Mouse (Mus musculus): ENCODE results near the gene Carmil1. TPM values are rescaled to one million over a fixed set of nuclear protein-coding genes. Genes with fewer than 3 reads are reported as not detected.

Gene Carmil1
- polyA plus RNA-seq, 1 experiment from 2014 or later: 51.7 TPM

DNA sequence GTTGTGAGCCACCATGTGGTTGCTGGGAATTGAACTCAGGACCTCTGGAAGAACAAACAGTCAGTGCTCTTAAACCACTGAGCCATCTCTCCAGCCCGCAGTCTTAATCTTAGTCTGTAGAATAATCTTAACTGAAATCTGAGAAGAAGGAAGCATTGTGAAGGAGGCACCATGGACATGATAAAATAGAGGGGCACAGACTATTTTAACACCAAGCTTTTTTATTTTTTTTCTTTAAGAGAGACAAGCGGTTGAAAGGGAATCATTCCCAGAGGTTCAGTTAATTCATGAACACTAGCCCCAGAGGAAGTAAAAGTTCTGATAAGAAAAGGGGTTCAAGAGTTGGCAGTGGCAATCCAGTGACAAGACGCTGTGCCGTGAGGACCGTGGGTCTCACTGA, 15.8 kb downstream of the Carmil1 start:
- Histone ChIP-seq H3K27ac (ENCODE audit: low read length) (no peak overlapping the region), H3K9me3 (ENCODE audit: control insufficient read depth, low read length) (no peaks in the 10 kb centered on the region), H3K4me1 (replicated peaks; ENCODE audit: control insufficient read depth, insufficient read depth, low read length) (peaks cover 12% of the 10 kb centered on the region), H3K36me3 (ENCODE audit: control insufficient read depth, insufficient read depth, low read length) (no peaks in the 10 kb centered on the region), H3K27me3 (ENCODE audit: control insufficient read depth, insufficient read depth, low read depth, low read length) (no peaks in the 10 kb centered on the region), H3K4me3 (ENCODE audit: low read length) (no peak overlapping the region), H3K4me2 (ENCODE audit: low read depth, low read length) (no peak overlapping the region), H3K9ac (ENCODE audit: low read length) (no peak overlapping the region)
- 59% methylated on average over 5 of the region's 5 CpGs for WGBS
- no peak for ATAC-seq (ENCODE audit: low read depth)

DNA sequence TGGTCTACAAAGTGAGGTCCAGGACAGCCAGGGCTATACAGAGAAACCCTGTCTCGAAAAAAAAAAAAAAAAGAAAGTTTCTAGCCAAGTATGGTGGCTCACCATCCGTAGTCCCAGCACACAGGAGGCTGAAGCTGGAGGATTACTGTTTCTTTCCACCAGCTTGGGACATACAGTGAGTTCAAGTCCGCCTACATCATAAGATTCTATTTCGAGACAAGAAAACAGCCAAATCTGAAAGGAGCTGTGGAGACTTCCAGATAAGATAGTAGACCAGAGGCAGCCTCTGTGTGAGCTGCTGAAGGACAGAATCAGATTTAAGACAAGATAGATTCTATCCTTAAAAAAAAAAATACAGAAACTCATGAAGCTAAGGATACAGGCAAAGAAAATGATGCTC, 17.0 kb downstream of the Carmil1 start:
- 86% methylated on average over 4 of the region's 4 CpGs for WGBS

DNA sequence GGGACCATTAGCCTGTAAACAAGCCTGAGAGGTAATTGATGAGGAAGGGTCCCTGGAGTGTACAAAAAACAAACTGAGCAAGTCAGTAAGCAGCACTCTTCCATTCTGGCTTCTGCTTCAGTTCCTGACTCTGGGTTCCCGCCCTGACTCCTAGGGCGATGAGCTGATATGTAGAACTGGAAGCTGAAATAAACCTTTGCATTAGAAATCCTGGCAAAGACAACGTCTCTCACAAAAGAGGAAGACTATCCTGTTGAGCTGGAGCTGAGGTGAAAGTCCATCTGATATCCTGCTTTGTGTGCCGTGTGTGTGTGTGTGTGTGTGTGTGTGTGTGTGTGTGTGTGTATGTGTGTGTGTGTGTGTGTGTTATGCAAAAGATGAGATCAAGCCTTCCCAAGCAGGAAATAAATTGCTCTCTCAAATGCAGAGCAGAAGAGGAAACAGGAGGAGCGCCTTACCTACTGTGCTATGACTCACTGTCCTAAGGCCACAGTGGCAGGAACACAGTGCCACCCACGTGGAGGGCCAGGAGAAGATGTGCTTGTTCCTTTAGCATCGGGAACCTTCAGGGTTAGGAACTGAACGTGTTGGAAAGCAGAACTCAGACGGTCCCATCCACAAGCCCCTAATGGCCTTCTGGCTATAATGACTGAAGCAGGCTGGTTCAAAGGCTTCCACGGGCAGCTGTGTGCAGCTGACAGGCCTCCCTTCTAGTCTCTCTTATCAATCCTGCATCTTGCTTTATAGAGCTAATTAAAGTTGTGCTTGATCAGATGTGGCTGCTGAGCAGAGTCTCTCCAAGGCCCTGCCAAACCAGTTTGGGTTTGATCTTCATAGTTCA, 19.6 kb downstream of the Carmil1 start:
- Histone ChIP-seq H3K9me3 (ENCODE audit: control insufficient read depth, low read length) (no peaks in the 10 kb centered on the region), H3K4me2 (ENCODE audit: low read depth, low read length) (no peak overlapping the region), H3K36me3 (ENCODE audit: control insufficient read depth, insufficient read depth, low read length) (no peaks in the 10 kb centered on the region), H3K27ac (ENCODE audit: low read length) (no peak overlapping the region), H3K4me3 (ENCODE audit: low read length) (no peak overlapping the region), H3K9ac (ENCODE audit: low read length) (no peak overlapping the region), H3K4me1 (replicated peaks; ENCODE audit: control insufficient read depth, insufficient read depth, low read length) (peaks cover 6% of the 10 kb centered on the region), H3K27me3 (ENCODE audit: control insufficient read depth, insufficient read depth, low read depth, low read length) (no peaks in the 10 kb centered on the region)
- ATAC-seq (ENCODE audit: low read depth): peak; percentile 54
- WGBS: 49% methylated on average over 10 of the region's 10 CpGs

More for the DNA sequence above, 17.0 kb downstream of the Carmil1 start:
- Histone ChIP-seq H3K4me1 (replicated peaks; ENCODE audit: control insufficient read depth, insufficient read depth, low read length) (peaks cover 4% of the 10 kb centered on the region), H3K4me3 (ENCODE audit: low read length) (no peak overlapping the region), H3K27ac (ENCODE audit: low read length) (no peak overlapping the region), H3K36me3 (ENCODE audit: control insufficient read depth, insufficient read depth, low read length) (no peaks in the 10 kb centered on the region), H3K4me2 (ENCODE audit: low read depth, low read length) (no peak overlapping the region), H3K9me3 (ENCODE audit: control insufficient read depth, low read length) (no peaks in the 10 kb centered on the region), H3K9ac (ENCODE audit: low read length) (no peak overlapping the region), H3K27me3 (ENCODE audit: control insufficient read depth, insufficient read depth, low read depth, low read length) (no peaks in the 10 kb centered on the region)
- ATAC-seq (ENCODE audit: low read depth): no peak

DNA sequence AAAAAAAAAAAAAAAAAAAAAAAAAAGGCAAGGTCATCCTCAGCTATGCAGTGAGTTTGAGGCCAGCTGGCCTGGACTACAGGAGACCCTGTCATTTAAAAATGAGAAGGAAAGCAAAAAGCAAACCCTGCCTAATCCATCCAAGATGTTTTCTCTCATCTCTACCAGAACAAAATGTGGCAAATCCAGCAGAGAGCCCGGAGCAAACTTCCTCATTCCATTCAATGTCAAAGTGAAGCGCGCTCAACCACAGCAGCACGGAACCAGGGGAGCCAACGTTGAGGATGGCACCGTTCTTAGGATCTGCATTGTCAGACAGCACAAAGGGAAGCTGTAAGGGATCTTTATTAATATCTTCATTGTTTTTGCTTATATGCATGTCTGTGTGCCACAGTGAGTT, 22.8 kb downstream of the Carmil1 start:
- Histone ChIP-seq H3K9me3 (ENCODE audit: control insufficient read depth, low read length) (no peaks in the 10 kb centered on the region), H3K4me1 (replicated peaks; ENCODE audit: control insufficient read depth, insufficient read depth, low read length) (peaks cover 16% of the 10 kb centered on the region), H3K4me3 (ENCODE audit: low read length) (no peak overlapping the region), H3K27ac (ENCODE audit: low read length) (no peak overlapping the region), H3K36me3 (ENCODE audit: control insufficient read depth, insufficient read depth, low read length) (no peaks in the 10 kb centered on the region), H3K27me3 (ENCODE audit: control insufficient read depth, insufficient read depth, low read depth, low read length) (no peaks in the 10 kb centered on the region), H3K4me2 (ENCODE audit: low read depth, low read length) (no peak overlapping the region), H3K9ac (ENCODE audit: low read length) (no peak overlapping the region)
- 0 out of 2 replicates have a peak, but pooled peaks have one; percentile 15 for ATAC-seq (ENCODE audit: low read depth)
- 72% methylated on average over 6 of the region's 6 CpGs for WGBS

DNA sequence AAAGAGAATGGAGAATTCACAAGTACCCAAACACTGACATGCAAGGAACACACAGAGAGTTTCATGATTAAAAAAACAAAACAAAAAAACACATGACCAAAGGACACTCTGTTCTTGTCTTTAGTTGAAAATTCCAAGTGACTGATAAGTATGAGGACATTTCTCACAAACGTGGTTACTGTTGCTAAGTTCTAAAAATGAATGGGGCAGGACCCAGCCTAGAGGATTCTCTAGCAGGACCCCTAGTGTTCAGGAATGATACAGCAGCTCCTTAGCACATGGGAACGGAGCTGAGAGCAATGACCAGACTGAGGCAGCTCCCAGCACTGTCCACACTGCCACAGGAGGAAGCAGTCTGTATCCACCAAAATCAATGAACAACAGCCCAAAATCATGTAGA, 26.6 kb downstream of the Carmil1 start:
- Histone ChIP-seq H3K4me3 (ENCODE audit: low read length) (no peak overlapping the region), H3K9ac (ENCODE audit: low read length) (no peak overlapping the region), H3K4me1 (replicated peaks; ENCODE audit: control insufficient read depth, insufficient read depth, low read length) (peaks cover 16% of the 10 kb centered on the region), H3K4me2 (ENCODE audit: low read depth, low read length) (no peak overlapping the region), H3K27me3 (ENCODE audit: control insufficient read depth, insufficient read depth, low read depth, low read length) (no peaks in the 10 kb centered on the region), H3K36me3 (ENCODE audit: control insufficient read depth, insufficient read depth, low read length) (no peaks in the 10 kb centered on the region), H3K9me3 (ENCODE audit: control insufficient read depth, low read length) (no peaks in the 10 kb centered on the region), H3K27ac (ENCODE audit: low read length) (no peak overlapping the region; the same call in 1 of the 2 replicates)
- ATAC-seq (ENCODE audit: low read depth): peak; percentile 77
- whole genome bisulfite sequencing: 13% methylated on average over 2 of the region's 2 CpGs

DNA sequence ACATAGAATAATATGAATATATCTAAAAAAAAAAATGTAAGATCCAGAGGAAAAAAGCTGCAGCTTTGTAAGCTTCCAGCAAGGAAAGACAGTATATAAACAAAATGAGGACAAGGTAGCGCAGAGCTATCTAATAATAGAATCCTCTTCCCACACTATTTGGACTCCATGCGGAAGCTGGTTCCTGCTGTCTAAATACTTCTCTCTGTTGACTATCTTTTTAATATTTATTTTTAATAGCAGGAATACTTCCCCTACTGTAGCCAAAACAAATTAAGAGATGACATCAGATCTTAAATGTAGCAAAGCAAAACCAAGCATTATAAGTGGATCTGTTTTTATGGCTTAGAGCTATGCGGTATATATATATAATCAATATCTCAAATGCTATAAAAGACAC, 27.0 kb downstream of the Carmil1 start:
- Histone ChIP-seq H3K4me3 (ENCODE audit: low read length) (no peak overlapping the region), H3K4me1 (replicated peaks; ENCODE audit: control insufficient read depth, insufficient read depth, low read length) (peaks cover 16% of the 10 kb centered on the region), H3K27ac (ENCODE audit: low read length) (no peak overlapping the region), H3K9me3 (ENCODE audit: control insufficient read depth, low read length) (no peaks in the 10 kb centered on the region), H3K36me3 (ENCODE audit: control insufficient read depth, insufficient read depth, low read length) (no peaks in the 10 kb centered on the region), H3K9ac (ENCODE audit: low read length) (no peak overlapping the region), H3K27me3 (ENCODE audit: control insufficient read depth, insufficient read depth, low read depth, low read length) (no peaks in the 10 kb centered on the region), H3K4me2 (ENCODE audit: low read depth, low read length) (no peak overlapping the region)
- WGBS: 64% methylated on average over 3 of the region's 3 CpGs
- no peak for ATAC-seq (ENCODE audit: low read depth)

DNA sequence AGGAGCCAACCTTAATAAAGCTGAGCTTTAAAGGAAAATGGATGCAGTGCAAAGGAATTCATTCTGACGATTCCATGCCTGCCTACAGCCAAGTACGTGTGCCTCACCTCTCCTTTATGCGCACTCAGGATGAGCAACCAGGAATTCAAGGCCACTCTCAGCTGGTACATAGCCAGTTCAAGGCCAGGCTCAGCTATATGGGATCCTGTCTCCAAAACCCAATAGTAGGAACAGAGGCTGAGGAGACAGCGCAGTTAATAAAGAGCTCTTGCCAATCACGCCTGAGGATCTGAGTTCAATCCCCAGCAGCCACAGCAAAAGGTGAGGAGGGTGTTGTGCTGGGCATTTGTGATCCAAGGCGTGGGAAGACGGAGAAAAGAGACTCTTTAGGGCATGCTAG, 29.4 kb downstream of the Carmil1 start:
- H3K27ac ChIP-seq (ENCODE audit: low read length): no peak overlapping the region
- ATAC-seq (ENCODE audit: low read depth): no peak
- H3K36me3 ChIP-seq (ENCODE audit: control insufficient read depth, insufficient read depth, low read length): no peaks in the 10 kb centered on the region
- no peak overlapping the region for H3K4me3 ChIP-seq (ENCODE audit: low read length)
- H3K9me3 ChIP-seq (ENCODE audit: control insufficient read depth, low read length): no peaks in the 10 kb centered on the region
- 82% methylated on average over 7 of the region's 7 CpGs for WGBS
- H3K27me3 ChIP-seq (ENCODE audit: control insufficient read depth, insufficient read depth, low read depth, low read length): no peaks in the 10 kb centered on the region
- no peak overlapping the region for H3K4me2 ChIP-seq (ENCODE audit: low read depth, low read length)
- no peak overlapping the region for H3K9ac ChIP-seq (ENCODE audit: low read length)
- peaks cover 30% of the 10 kb centered on the region for H3K4me1 ChIP-seq (replicated peaks; ENCODE audit: control insufficient read depth, insufficient read depth, low read length)

DNA sequence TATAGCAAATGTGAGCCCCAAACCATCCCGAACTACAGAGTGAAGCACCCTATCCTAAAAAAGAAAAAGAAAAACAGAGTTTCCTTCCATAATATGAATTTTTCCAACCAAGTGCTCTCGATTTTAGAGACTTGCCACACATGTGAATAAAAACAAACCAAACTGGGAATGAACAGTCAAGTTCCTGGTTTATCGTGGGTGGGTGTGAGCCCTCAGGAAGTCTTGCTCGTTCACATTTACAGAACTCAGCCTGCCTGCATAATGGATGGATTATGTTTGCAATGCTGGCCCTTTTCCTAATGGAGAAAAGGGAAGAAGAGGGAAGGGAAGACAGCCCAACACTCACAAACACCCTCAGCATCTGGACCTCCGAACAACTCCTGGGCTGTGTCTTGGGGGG, 32.7 kb downstream of the Carmil1 start:
- no peak overlapping the region for H3K9ac ChIP-seq (ENCODE audit: low read length)
- no peak overlapping the region for H3K4me3 ChIP-seq (ENCODE audit: low read length)
- peak overlapping the region; percentile 72 for H3K27ac ChIP-seq (ENCODE audit: low read length)
- peaks cover 30% of the 10 kb centered on the region for H3K4me1 ChIP-seq (replicated peaks; ENCODE audit: control insufficient read depth, insufficient read depth, low read length)
- no peaks in the 10 kb centered on the region for H3K9me3 ChIP-seq (ENCODE audit: control insufficient read depth, low read length)
- WGBS: 54% methylated on average over 5 of the region's 5 CpGs
- H3K4me2 ChIP-seq (ENCODE audit: low read depth, low read length): no peak overlapping the region
- no peak for ATAC-seq (ENCODE audit: low read depth)
- no peaks in the 10 kb centered on the region for H3K27me3 ChIP-seq (ENCODE audit: control insufficient read depth, insufficient read depth, low read depth, low read length)
- no peaks in the 10 kb centered on the region for H3K36me3 ChIP-seq (ENCODE audit: control insufficient read depth, insufficient read depth, low read length)

DNA sequence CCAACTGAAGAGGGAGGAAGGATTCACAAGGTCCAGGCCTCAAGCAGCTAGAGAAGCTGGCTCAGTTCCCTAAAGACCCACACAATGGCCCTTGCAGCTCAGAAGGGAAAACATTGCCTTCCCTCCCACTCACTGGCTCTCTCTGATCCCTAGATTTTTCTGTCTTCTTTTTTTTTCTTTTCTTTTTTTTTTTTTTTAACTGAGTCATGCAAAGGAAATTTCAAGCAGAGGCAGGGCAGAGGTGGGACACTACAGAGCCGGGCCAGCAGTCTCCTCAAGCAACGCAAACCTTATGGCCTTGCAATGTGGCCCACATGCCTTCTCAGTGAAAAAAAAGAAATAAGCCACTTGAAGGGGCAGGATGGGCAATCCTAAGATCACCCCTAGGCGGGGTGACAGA, 33.2 kb downstream of the Carmil1 start:
- no peaks in the 10 kb centered on the region for H3K36me3 ChIP-seq (ENCODE audit: control insufficient read depth, insufficient read depth, low read length)
- H3K4me3 ChIP-seq (ENCODE audit: low read length): no peak overlapping the region
- H3K4me1 ChIP-seq (replicated peaks; ENCODE audit: control insufficient read depth, insufficient read depth, low read length): peaks cover 34% of the 10 kb centered on the region
- H3K9me3 ChIP-seq (ENCODE audit: control insufficient read depth, low read length): no peaks in the 10 kb centered on the region
- no peaks in the 10 kb centered on the region for H3K27me3 ChIP-seq (ENCODE audit: control insufficient read depth, insufficient read depth, low read depth, low read length)
- no peak overlapping the region for H3K9ac ChIP-seq (ENCODE audit: low read length)
- 40% methylated on average over 3 of the region's 3 CpGs for WGBS
- no peak overlapping the region for H3K4me2 ChIP-seq (ENCODE audit: low read depth, low read length)
- peak; percentile 44; the same call in 1 of the 2 replicates for ATAC-seq (ENCODE audit: low read depth)
- H3K27ac ChIP-seq (ENCODE audit: low read length): peak overlapping the region; percentile 72

Measured in lung, embryonic 16.5 days (tissue).